Mouse (Mus musculus) liver, embryonic 13.5 days (tissue): ENCODE results near the gene Flnb. TPM values are rescaled to one million over a fixed set of nuclear protein-coding genes. Genes with fewer than 3 reads are reported as not detected.

ENCODE experiments used
- ATAC-seq: fragments of 200-750 bp; cut with Nextera tagmentation; 2 replicates; pipeline ENCODE4 v1.8.0; 2017; ENCODE audit warnings: low read depth, mild to moderate bottlenecking, moderate number of reproducible peaks, moderate library complexity
- DNase-seq: peaks from one replicate; pipeline ENCODE4 v3.0.0; 2022
- H3K27ac ChIP-seq: fragments of 300-500 bp; sonication (generic); 2 replicates; pipeline ENCODE4 v1.5.1; 2015; ENCODE audit warnings: moderate library complexity, mild to moderate bottlenecking, inconsistent platforms
- H3K27me3 ChIP-seq: fragments of 300-500 bp; sonication (generic); 2 replicates; pipeline ENCODE4 v1.6.1; 2015; ENCODE audit warnings: mild to moderate bottlenecking, inconsistent platforms
- H3K36me3 ChIP-seq: fragments of 300-500 bp; sonication (generic); 2 replicates; pipeline ENCODE4 v1.6.1; 2015; ENCODE audit warnings: mild to moderate bottlenecking, inconsistent platforms
- H3K4me1 ChIP-seq: fragments of 300-500 bp; sonication (generic); replicated peaks from 2 replicates; pipeline ENCODE4 v1.6.1; 2015; ENCODE audit warnings: inconsistent platforms
- H3K4me2 ChIP-seq: fragments of 300-500 bp; sonication (generic); 2 replicates; pipeline ENCODE4 v1.6.1; 2015; ENCODE audit warnings: inconsistent platforms, mild to moderate bottlenecking, moderate library complexity
- H3K4me3 ChIP-seq: fragments of 300-500 bp; sonication (generic); replicated peaks from 2 replicates; pipeline ENCODE4 v1.5.1; 2015; ENCODE audit warnings: mild to moderate bottlenecking, inconsistent platforms
- H3K9ac ChIP-seq: fragments of 300-500 bp; sonication (generic); 2 replicates; pipeline ENCODE4 v1.6.1; 2015; ENCODE audit warnings: mild to moderate bottlenecking, inconsistent platforms
- H3K9me3 ChIP-seq: fragments of 300-500 bp; sonication (generic); replicated peaks from 2 replicates; pipeline ENCODE4 v1.6.1; 2016; ENCODE audit warnings: inconsistent platforms
- WGBS: fragments of 180-500 bp; shearing (Covaris S2); methylation state at CpG from one replicate; pipeline ENCODE4 v1.1.7; 2015; ENCODE audit not compliant: insufficient replicate concordance; 5-methylcytosine and 5-hydroxymethylcytosine counted together
- polyA plus RNA-seq: library from polyadenylated mRNA; unstranded; fragments of >200 nt; fragmentation: Nextera tagmentation; extraction: Ambion mirVana; gene quantifications from 2 replicates; pipeline ENCODE4 v1.2.1, GENCODE M21; 2015

The Flnb gene
- polyA plus RNA-seq, 1 experiment from 2014 or later = 2.9 TPM

DNA sequence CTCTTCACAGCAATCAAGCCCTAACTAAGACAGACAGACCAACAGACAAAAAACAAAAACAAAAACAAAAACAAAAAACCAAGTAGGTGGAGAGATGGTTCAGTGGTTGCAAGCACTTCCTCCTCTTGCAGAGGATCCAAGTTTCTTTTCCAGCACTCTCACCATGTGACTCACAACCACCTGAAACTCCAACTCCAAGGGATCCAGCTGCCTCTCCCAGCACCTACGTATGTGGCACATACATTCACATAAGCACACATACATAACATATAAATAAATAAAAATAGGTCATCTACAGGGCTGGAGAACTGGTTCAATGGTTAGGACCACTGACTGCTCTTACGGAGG is 13.2 kb upstream of the Flnb start:
- H3K4me3 ChIP-seq = no peak overlapping the region
- no peaks in the 10 kb centered on the region for H3K27me3 ChIP-seq
- no peak overlapping the region for H3K9ac ChIP-seq
- no peak overlapping the region for H3K27ac ChIP-seq
- no peaks in the 10 kb centered on the region; the same call in 1 of the 2 replicates for H3K9me3 ChIP-seq
- no peaks in the 10 kb centered on the region for H3K36me3 ChIP-seq
- WGBS = 75% methylated on average over 2 of the region's 2 CpGs
- ATAC-seq = no peak
- no peak overlapping the region for H3K4me2 ChIP-seq
- no peak for DNase-seq
- H3K4me1 ChIP-seq = 0 out of 2 replicates have a peak, but pooled peaks cover 3% of the 10 kb centered on the region

DNA sequence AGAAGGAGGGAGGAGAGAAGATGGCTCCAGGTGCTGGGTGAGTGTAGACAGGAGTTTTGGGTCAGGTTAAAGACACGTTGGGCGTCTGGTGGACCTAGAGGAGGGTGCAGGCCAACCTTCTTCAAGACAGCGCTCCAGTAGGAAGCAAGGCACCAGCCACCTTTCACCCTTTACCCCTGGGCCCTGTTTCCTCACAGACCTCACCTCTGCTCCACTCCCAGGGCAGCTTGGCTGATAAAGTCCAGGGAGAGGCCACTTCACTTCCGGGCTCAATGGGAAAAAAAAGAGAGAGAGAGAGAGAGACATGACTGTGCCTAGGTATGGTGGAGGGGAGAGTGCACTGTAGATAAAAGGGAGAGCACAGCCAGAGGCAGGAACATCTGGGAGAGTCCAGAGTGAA is 10.0 kb upstream of the Flnb start:
- H3K9me3 ChIP-seq = no peaks in the 10 kb centered on the region
- no peaks in the 10 kb centered on the region for H3K27me3 ChIP-seq
- 0 out of 2 replicates have a peak, but pooled peaks cover 3% of the 10 kb centered on the region for H3K4me1 ChIP-seq
- ATAC-seq (peak; percentile 43; the same call in 1 of the 2 replicates), DNase-seq (no peak)
- H3K4me3 ChIP-seq = no peak overlapping the region
- no peak overlapping the region for H3K27ac ChIP-seq
- 52% methylated on average over 4 of the region's 4 CpGs for WGBS
- H3K36me3 ChIP-seq = no peaks in the 10 kb centered on the region
- H3K9ac ChIP-seq = no peak overlapping the region
- no peak overlapping the region for H3K4me2 ChIP-seq

DNA sequence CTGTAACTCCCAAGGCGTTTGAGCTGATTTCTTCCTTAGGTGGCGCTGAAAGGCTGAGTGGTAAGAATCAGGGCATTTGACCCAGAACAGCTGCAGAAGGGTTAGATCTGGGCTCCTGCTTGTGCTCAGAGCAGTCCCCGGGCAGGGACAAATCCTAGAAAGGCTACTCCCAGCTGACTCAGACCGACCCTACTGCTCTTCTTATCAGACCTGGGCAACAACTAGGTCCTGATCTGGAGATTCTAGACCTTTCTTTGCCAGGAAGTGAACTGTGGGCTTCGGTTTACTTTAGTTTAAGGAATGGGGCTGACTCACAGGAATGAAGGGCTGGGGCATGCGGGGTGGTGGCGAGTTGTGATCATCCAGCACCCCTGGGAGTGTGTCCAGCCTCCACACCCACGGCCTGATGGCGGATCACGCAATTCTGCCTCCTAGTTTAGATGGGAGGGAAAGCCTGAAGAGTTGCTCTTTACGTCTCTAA is 9.2 kb upstream of the Flnb start:
- no peak for ATAC-seq
- Histone ChIP-seq H3K4me1 (0 out of 2 replicates have a peak, but pooled peaks cover 3% of the 10 kb centered on the region), H3K36me3 (no peaks in the 10 kb centered on the region), H3K4me3 (no peak overlapping the region), H3K9ac (no peak overlapping the region), H3K27me3 (no peaks in the 10 kb centered on the region), H3K4me2 (no peak overlapping the region), H3K9me3 (no peaks in the 10 kb centered on the region), H3K27ac (no peak overlapping the region)
- DNase-seq = no peak
- 44% methylated on average over 11 of the region's 11 CpGs for WGBS

DNA sequence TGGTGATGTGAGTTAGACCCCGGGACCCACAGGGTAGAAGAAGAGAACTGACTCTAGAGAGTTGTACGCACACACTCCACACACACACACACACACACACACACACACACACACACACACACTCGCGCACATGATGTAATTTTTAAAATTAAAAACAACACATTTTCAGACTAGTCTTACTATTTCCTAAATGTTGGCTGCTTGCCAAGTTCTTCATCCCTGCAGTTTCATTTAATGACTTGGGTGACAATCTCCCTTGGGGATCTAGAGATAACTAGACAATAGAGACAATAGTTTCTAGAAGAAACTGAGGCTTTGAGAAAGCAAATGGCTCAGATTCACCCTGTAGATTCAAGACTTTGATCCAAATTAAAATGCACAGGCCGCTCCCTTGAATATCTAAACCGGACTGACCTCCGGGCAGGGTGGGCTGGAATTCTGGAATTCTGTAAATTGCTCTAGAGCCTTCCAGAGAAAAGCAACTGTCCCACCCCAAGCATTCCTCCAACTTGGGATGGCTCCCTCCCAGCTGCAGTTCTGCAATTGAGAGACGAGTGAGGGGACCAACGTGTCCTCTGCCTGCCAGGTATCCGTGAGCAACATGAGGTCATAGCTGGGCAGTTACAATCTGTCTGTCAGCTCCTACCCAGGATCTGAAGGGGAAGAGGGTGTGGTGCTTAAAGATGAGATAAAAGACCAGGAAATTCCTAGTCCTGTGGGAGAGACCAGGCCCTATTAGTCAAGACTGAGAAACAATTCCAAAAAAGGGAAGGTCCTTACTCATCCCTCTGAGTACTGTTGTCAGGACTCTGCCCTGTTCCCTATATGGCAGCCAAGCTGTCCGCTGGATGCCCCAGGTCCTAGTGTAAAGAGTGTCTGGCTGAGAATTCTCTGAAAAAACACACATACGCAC is 8.5 kb upstream of the Flnb start:
- no peaks in the 10 kb centered on the region for H3K27me3 ChIP-seq
- H3K4me3 ChIP-seq = no peak overlapping the region
- ATAC-seq (no peak), DNase-seq (no peak)
- no peak overlapping the region for H3K9ac ChIP-seq
- no peaks in the 10 kb centered on the region for H3K9me3 ChIP-seq
- H3K4me2 ChIP-seq = no peak overlapping the region
- no peak overlapping the region for H3K27ac ChIP-seq
- H3K4me1 ChIP-seq = 0 out of 2 replicates have a peak, but pooled peaks cover 3% of the 10 kb centered on the region
- H3K36me3 ChIP-seq = no peaks in the 10 kb centered on the region
- 75% methylated on average over 12 of the region's 12 CpGs for WGBS

DNA sequence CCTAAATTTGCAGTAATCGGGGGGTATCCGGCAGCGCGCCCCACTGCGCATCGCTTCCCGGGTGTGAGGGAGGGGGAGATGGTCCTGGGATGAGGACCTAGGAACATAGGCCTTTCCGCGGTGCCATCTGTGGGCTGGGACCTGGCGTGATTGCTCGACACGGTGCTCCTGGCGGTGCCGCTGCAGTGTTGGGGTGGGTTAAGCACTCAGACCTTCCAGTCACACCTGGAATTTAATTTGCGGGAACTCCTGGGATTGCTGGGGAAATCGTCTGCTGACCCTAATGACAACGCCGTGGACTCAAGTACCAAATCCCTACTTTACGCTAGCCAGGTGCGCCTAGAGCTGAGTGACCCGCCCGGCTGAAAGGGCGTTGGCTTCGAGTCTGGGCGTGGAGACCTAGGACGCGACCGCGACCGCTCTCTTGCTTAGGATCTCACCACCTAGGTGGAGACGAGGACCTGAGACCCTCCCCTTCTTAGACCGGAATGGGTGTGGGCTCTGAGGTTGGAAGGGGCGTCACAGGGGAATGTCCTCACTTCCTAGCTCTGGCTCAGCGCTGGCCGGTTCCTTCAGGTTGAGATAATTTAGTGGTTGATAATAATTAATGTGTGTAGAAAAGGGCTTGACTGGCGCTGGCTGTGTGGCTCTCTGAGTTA is 835 bp downstream of the Flnb start:
- DNase-seq = no peak
- WGBS = 0% methylated on average over 36 of the region's 36 CpGs
- no peaks in the 10 kb centered on the region for H3K36me3 ChIP-seq
- H3K4me2 ChIP-seq = peak overlapping the region; percentile 82
- peak overlapping the region; percentile 73 for H3K9ac ChIP-seq
- H3K27ac ChIP-seq = no peak overlapping the region
- no peak; the same call in 1 of the 2 replicates for ATAC-seq
- peak overlapping the region; percentile 63 for H3K4me3 ChIP-seq
- peaks cover 19% of the 10 kb centered on the region for H3K27me3 ChIP-seq
- no peaks in the 10 kb centered on the region for H3K9me3 ChIP-seq
- H3K4me1 ChIP-seq = peaks cover 44% of the 10 kb centered on the region

DNA sequence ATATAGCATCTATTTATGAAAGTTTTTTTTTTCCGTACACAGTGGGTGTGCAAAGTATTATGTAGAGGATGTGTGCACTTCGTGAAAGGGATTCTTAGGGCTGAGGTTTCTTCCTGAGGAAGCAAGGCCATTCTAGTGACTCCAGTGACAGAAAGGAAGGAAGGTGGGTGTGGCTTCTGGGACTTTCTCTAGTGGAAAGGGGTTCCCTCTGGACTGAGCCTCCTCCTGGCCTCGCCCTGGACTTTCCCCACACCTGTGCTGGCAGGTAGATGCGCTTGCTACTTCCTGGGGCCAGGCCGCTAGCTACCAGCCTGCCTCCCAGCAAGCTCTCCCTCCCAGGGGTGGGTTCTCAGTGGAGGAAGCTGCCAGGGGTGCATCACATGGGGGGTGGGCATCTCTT is 1.7 kb downstream of the Flnb start:
- no peaks in the 10 kb centered on the region for H3K36me3 ChIP-seq
- no peak overlapping the region for H3K27ac ChIP-seq
- H3K9ac ChIP-seq = peak overlapping the region; percentile 73; the same call in 1 of the 2 replicates
- WGBS = 42% methylated on average over 5 of the region's 5 CpGs
- H3K4me1 ChIP-seq = peaks cover 48% of the 10 kb centered on the region
- H3K9me3 ChIP-seq = no peaks in the 10 kb centered on the region
- H3K27me3 ChIP-seq = peaks cover 19% of the 10 kb centered on the region
- ATAC-seq (no peak), DNase-seq (no peak)
- H3K4me2 ChIP-seq = peak overlapping the region; percentile 82
- peak overlapping the region; percentile 63 for H3K4me3 ChIP-seq

DNA sequence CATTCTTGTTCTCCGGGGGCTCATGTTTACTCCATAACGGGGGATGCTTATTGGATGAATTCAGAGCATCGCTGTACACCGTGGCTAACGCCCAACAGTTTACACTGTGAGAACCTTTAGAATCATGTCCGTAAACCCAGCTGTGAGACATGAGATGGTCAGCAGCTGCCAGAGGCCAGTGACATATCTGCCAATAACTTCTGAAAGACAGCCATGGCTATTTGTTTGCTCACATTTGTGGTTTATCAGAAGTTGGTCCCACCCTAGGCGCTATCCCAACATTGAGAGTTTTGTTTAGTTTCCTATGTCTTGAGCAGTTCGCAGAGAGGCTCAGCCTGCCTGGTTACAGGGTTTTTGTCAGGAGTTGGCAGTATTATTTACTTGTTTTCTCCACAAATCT is 3.6 kb downstream of the Flnb start:
- no peak for ATAC-seq
- Histone ChIP-seq H3K27ac (no peak overlapping the region), H3K27me3 (peaks cover 19% of the 10 kb centered on the region), H3K36me3 (no peaks in the 10 kb centered on the region), H3K4me1 (peaks cover 64% of the 10 kb centered on the region), H3K4me3 (no peak overlapping the region), H3K9me3 (no peaks in the 10 kb centered on the region), H3K9ac (no peak overlapping the region), H3K4me2 (no peak overlapping the region)
- 68% methylated on average over 8 of the region's 8 CpGs for WGBS
- no peak for DNase-seq

DNA sequence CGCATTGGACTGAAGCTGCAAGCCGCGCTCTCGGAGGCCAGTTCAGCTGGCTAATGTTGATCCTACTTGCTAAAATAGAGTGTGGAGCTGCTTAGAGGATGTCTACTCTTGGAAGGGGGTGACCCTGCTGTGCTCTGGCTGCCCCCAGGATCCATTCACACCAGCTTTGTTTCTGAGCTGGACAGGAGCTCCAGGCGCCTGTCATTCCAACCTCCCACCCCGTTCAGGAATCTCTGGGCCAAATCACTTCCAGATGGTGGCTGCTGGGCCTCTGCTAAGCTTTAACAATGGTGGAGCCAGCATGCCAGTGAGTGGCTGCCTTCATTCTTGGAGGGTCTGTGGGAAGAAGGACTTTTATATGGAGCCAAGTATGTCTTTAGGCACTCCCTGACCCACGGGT is 4.9 kb downstream of the Flnb start:
- Histone ChIP-seq H3K9ac (no peak overlapping the region), H3K4me1 (peaks cover 73% of the 10 kb centered on the region), H3K36me3 (no peaks in the 10 kb centered on the region), H3K27me3 (peaks cover 19% of the 10 kb centered on the region), H3K4me2 (no peak overlapping the region), H3K4me3 (no peak overlapping the region), H3K27ac (no peak overlapping the region), H3K9me3 (no peaks in the 10 kb centered on the region)
- no peak for DNase-seq
- no peak for ATAC-seq
- 57% methylated on average over 7 of the region's 7 CpGs for WGBS

DNA sequence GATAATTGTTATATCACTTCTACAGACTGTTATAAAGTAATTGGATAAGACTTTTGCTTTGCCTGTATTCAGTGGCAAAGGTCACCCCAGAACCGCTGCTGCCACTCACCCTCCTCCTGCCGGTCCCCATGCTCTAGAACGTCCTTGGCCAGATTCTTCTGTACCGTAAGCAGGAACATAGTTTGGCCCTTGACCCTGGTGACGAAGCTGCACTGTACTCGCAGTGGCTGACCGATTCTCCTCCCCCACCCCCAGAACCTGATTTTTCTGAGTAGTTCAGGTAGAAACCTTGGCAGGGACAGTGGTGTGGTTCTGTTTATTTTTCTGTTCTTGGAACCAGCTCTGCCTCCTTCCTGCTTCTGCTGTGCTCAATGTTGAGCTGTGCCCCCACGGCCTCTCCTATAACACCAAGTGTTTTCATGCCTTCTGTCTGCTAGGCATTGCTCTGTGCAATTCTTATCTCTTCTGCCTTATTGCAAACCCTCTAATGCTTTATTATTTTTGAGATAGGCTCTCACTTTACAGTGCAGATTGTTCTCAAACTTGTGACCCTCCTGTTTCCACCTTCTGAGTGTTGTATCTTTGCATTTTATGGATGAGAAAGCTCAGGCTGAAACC is 7.0 kb downstream of the Flnb start:
- ATAC-seq (no peak), DNase-seq (no peak)
- Histone ChIP-seq H3K4me3 (no peak overlapping the region), H3K27ac (peak overlapping the region; percentile 75), H3K36me3 (no peaks in the 10 kb centered on the region), H3K27me3 (no peaks in the 10 kb centered on the region), H3K9ac (no peak overlapping the region), H3K4me1 (peaks cover 56% of the 10 kb centered on the region), H3K9me3 (no peaks in the 10 kb centered on the region), H3K4me2 (no peak overlapping the region)
- WGBS = 47% methylated on average over 8 of the region's 8 CpGs

DNA sequence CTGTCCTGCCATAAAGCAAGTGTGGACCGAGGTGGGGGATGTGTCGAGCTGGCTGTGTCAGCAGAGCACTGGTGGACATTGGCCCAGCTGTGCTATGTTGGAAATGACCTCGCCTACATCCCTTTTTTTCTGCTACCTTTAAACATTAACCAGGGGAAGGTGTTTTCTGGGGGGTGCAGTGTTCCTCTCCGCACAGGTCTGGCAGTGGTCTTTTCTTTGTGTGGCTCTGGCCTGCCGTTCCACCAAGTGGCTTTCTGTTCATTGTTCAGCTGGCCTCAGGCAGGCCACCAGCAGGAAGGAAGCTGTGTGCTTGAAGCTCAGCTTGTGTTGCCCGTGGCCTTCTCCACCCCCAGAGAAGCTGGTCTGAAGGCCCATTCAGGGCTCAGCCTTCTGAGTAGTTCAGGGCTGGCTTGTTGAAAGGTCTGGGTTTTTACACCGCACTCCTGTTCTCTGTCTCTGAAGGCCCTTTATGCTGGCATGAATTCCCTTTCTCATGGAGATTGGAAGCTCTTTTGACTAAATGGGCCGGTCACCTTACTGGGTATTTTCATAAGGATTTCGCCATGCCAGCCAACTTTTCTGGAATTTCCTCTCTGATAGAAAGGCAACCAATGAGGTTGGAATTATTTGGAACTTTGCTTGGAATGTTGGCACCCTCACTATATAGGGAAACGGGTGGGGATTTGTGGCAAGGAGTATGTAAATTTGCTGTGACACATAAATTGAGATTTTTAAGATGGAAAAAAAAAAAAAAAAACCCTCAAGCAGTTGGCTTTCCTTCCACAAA is 8.6 kb downstream of the Flnb start:
- Histone ChIP-seq H3K9ac (no peak overlapping the region; the same call in 1 of the 2 replicates), H3K27me3 (no peaks in the 10 kb centered on the region), H3K4me1 (peaks cover 48% of the 10 kb centered on the region), H3K27ac (peak overlapping the region; percentile 75), H3K4me3 (no peak overlapping the region), H3K36me3 (0 out of 2 replicates have a peak, but pooled peaks cover 4% of the 10 kb centered on the region), H3K9me3 (no peaks in the 10 kb centered on the region; the same call in 1 of the 2 replicates), H3K4me2 (peak overlapping the region; percentile 20; the same call in 1 of the 2 replicates)
- DNase-seq = no peak
- WGBS = 35% methylated on average over 10 of the region's 10 CpGs
- peak; percentile 81 for ATAC-seq
